Mouse (Mus musculus): Measurements from ENCODE around the gene H3f3b. TPM values are rescaled to one million over a fixed set of nuclear protein-coding genes. Genes with fewer than 3 reads are reported as not detected.

The H3f3b gene
- polyA plus RNA-seq, 1 experiment from 2014 or later = 2,318 TPM

DNA sequence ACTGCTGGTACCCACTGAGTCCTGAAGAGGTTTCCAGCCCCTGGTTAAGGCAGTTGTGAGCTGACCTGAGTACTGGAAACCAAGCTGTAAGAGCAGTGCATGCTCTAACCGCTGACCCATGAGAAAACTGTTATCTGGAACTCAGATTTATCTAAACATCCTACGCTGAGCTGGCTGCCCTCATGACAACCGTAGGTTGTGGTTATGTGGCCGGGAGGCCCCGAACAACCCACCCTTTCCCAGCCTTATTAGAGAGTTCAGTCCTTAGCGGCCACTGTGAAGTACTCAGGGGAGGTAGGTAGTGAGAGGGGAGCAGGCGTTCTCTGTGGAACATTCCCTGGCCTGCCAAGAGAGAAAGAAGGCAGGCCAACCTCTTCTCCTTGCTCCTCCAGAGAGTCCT lies 28.7 kb downstream of the H3f3b start:
- no peaks in the 10 kb centered on the region for H3K27me3 ChIP-seq (replicated peaks; ENCODE audit: control insufficient read depth, insufficient read depth, low read length)
- H3K36me3 ChIP-seq (ENCODE audit: control insufficient read depth, insufficient read depth) = no peaks in the 10 kb centered on the region
- H3K9me3 ChIP-seq (ENCODE audit: control insufficient read depth, low read length) = no peaks in the 10 kb centered on the region
- H3K4me1 ChIP-seq (replicated peaks; ENCODE audit: control insufficient read depth, insufficient read depth, low read length) = no peaks in the 10 kb centered on the region
- no peak overlapping the region for H3K27ac ChIP-seq (ENCODE audit: low read length)
- no peak overlapping the region for H3K9ac ChIP-seq (replicated peaks; ENCODE audit: low read depth, low read length)
- 88% methylated on average over 7 of the region's 7 CpGs for WGBS
- ATAC-seq = no peak
- H3K4me3 ChIP-seq (replicated peaks; ENCODE audit: low read length) = no peak overlapping the region
- no peak overlapping the region for H3K4me2 ChIP-seq (ENCODE audit: low read length)

- H3K27me3 ChIP-seq (replicated peaks; ENCODE audit: control insufficient read depth, insufficient read depth, low read length) = no peaks in the 10 kb centered on the region
- 70% methylated on average over 5 of the region's 5 CpGs for WGBS
- no peaks in the 10 kb centered on the region for H3K4me1 ChIP-seq (replicated peaks; ENCODE audit: control insufficient read depth, insufficient read depth, low read length)
- H3K27ac ChIP-seq (ENCODE audit: low read length) = no peak overlapping the region
- no peak overlapping the region for H3K9ac ChIP-seq (replicated peaks; ENCODE audit: low read depth, low read length)
- no peak overlapping the region for H3K4me3 ChIP-seq (replicated peaks; ENCODE audit: low read length)
- ATAC-seq = no peak
- H3K9me3 ChIP-seq (ENCODE audit: control insufficient read depth, low read length) = no peaks in the 10 kb centered on the region
- H3K36me3 ChIP-seq (ENCODE audit: control insufficient read depth, insufficient read depth) = no peaks in the 10 kb centered on the region
- H3K4me2 ChIP-seq (ENCODE audit: low read length) = no peak overlapping the region
Measured at GRCm38 (mm10) chr11:115997662-115998061, 30.1 kb downstream of the H3f3b start.

DNA sequence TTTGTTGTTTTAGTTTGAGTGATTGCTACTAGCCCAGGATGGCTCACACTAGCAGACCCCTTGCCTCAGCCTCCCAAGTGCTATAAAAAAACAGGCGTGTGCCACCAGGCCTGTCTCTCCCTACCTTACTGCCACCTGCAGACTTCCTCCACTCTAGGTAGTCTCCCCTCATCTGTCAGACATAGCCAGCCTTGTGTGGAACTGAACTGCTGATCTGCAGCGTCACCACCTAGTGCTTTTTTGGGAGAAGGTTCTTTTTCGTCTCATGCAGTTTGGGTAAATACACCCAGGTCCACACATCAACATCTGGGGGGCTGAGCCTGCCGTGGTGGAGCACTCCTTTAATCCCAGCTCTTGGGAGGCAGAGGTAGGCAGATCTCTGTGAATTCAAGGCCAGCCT lies 30.7 kb downstream of the H3f3b start:
- Histone ChIP-seq H3K9me3 (ENCODE audit: control insufficient read depth, low read length) (no peaks in the 10 kb centered on the region), H3K27ac (ENCODE audit: low read length) (no peak overlapping the region), H3K36me3 (ENCODE audit: control insufficient read depth, insufficient read depth) (no peaks in the 10 kb centered on the region), H3K27me3 (replicated peaks; ENCODE audit: control insufficient read depth, insufficient read depth, low read length) (no peaks in the 10 kb centered on the region), H3K4me1 (replicated peaks; ENCODE audit: control insufficient read depth, insufficient read depth, low read length) (no peaks in the 10 kb centered on the region), H3K9ac (replicated peaks; ENCODE audit: low read depth, low read length) (no peak overlapping the region), H3K4me2 (ENCODE audit: low read length) (no peak overlapping the region), H3K4me3 (replicated peaks; ENCODE audit: low read length) (no peak overlapping the region)
- ATAC-seq = no peak
- 83% methylated on average over 4 of the region's 4 CpGs for WGBS

GRCm38 (mm10) chr11:115995256-115995655 lies 32.5 kb downstream of the H3f3b start:
- Histone ChIP-seq H3K4me3 (replicated peaks; ENCODE audit: low read length) (no peak overlapping the region), H3K4me2 (ENCODE audit: low read length) (no peak overlapping the region), H3K27me3 (replicated peaks; ENCODE audit: control insufficient read depth, insufficient read depth, low read length) (no peaks in the 10 kb centered on the region), H3K4me1 (replicated peaks; ENCODE audit: control insufficient read depth, insufficient read depth, low read length) (no peaks in the 10 kb centered on the region), H3K9ac (replicated peaks; ENCODE audit: low read depth, low read length) (no peak overlapping the region), H3K36me3 (ENCODE audit: control insufficient read depth, insufficient read depth) (no peaks in the 10 kb centered on the region), H3K9me3 (ENCODE audit: control insufficient read depth, low read length) (no peaks in the 10 kb centered on the region), H3K27ac (ENCODE audit: low read length) (no peak overlapping the region)
- ATAC-seq = no peak
- 88% methylated on average over 3 of the region's 3 CpGs for WGBS

DNA sequence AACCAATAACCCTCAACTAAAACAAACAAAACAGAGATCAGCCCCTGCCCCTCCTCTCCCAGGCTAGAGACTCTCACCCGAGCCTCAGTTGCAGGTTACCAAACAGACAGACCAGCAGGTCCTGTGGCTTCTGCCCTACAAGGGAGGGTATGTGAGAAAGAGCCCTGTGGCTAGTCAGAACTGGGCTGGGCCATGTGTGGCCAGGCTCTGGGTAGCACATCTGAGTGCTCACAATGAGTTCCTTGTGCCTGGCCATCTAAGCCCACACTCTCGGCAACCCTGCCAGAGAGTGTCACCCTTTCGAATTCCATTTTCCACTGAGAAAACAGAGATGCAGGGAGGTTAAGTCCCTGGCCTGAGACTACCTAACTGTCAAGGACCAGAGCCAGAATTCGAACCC lies 35.7 kb downstream of the H3f3b start:
- Histone ChIP-seq H3K4me2 (ENCODE audit: low read length) (no peak overlapping the region), H3K27me3 (replicated peaks; ENCODE audit: control insufficient read depth, insufficient read depth, low read length) (no peaks in the 10 kb centered on the region), H3K27ac (ENCODE audit: low read length) (no peak overlapping the region), H3K4me1 (replicated peaks; ENCODE audit: control insufficient read depth, insufficient read depth, low read length) (no peaks in the 10 kb centered on the region), H3K9me3 (ENCODE audit: control insufficient read depth, low read length) (no peaks in the 10 kb centered on the region), H3K9ac (replicated peaks; ENCODE audit: low read depth, low read length) (no peak overlapping the region), H3K36me3 (ENCODE audit: control insufficient read depth, insufficient read depth) (no peaks in the 10 kb centered on the region), H3K4me3 (replicated peaks; ENCODE audit: low read length) (no peak overlapping the region)
- WGBS = 59% methylated on average over 4 of the region's 4 CpGs
- no peak for ATAC-seq

- 20% methylated on average over 15 of the region's 15 CpGs for WGBS
- no peak for ATAC-seq
- no peaks in the 10 kb centered on the region for H3K4me1 ChIP-seq (replicated peaks; ENCODE audit: control insufficient read depth, insufficient read depth, low read length)
- no peaks in the 10 kb centered on the region for H3K36me3 ChIP-seq (ENCODE audit: control insufficient read depth, insufficient read depth)
- H3K9ac ChIP-seq (replicated peaks; ENCODE audit: low read depth, low read length) = no peak overlapping the region
- H3K4me3 ChIP-seq (replicated peaks; ENCODE audit: low read length) = no peak overlapping the region
- no peaks in the 10 kb centered on the region for H3K9me3 ChIP-seq (ENCODE audit: control insufficient read depth, low read length)
- no peaks in the 10 kb centered on the region for H3K27me3 ChIP-seq (replicated peaks; ENCODE audit: control insufficient read depth, insufficient read depth, low read length)
- H3K4me2 ChIP-seq (ENCODE audit: low read length) = no peak overlapping the region
- no peak overlapping the region for H3K27ac ChIP-seq (ENCODE audit: low read length)
Measured at GRCm38 (mm10) chr11:115989686-115990085, 38.1 kb downstream of the H3f3b start.

DNA sequence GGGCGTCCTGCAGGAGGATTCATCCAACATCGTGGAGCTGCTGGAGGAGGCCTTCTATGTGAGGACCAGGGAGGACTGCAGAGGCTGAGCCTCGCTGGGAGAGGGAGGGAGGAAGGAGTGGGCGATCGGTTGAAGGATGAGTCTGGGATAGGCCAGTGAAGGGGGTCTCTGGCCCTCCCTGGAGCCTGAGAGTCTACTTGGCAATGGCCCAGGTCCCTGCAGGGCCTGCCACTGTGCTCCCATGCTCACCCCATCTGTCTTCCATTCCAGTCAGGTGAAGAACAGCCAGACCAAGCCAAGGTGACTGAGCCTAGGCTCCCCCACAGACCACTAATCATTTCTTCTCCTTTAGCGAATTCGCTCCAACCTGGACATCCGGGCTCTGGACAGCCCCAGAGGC lies 44.5 kb downstream of the H3f3b start:
- no peak overlapping the region for H3K4me2 ChIP-seq (ENCODE audit: low read length)
- no peaks in the 10 kb centered on the region for H3K27me3 ChIP-seq (replicated peaks; ENCODE audit: control insufficient read depth, insufficient read depth, low read length)
- 91% methylated on average over 8 of the region's 8 CpGs for WGBS
- ATAC-seq = no peak
- H3K27ac ChIP-seq (ENCODE audit: low read length) = no peak overlapping the region
- H3K4me1 ChIP-seq (replicated peaks; ENCODE audit: control insufficient read depth, insufficient read depth, low read length) = no peaks in the 10 kb centered on the region
- no peak overlapping the region for H3K4me3 ChIP-seq (replicated peaks; ENCODE audit: low read length)
- no peaks in the 10 kb centered on the region for H3K36me3 ChIP-seq (ENCODE audit: control insufficient read depth, insufficient read depth)
- H3K9me3 ChIP-seq (ENCODE audit: control insufficient read depth, low read length) = no peaks in the 10 kb centered on the region
- H3K9ac ChIP-seq (replicated peaks; ENCODE audit: low read depth, low read length) = no peak overlapping the region

- H3K4me3 ChIP-seq (replicated peaks; ENCODE audit: low read length) = no peak overlapping the region
- no peaks in the 10 kb centered on the region for H3K4me1 ChIP-seq (replicated peaks; ENCODE audit: control insufficient read depth, insufficient read depth, low read length)
- no peak for ATAC-seq
- H3K27me3 ChIP-seq (replicated peaks; ENCODE audit: control insufficient read depth, insufficient read depth, low read length) = 0 out of 2 replicates have a peak, but pooled peaks cover 2% of the 10 kb centered on the region
- H3K27ac ChIP-seq (ENCODE audit: low read length) = no peak overlapping the region
- H3K9me3 ChIP-seq (ENCODE audit: control insufficient read depth, low read length) = no peaks in the 10 kb centered on the region
- H3K36me3 ChIP-seq (ENCODE audit: control insufficient read depth, insufficient read depth) = no peaks in the 10 kb centered on the region
- H3K4me2 ChIP-seq (ENCODE audit: low read length) = no peak overlapping the region
- no peak overlapping the region for H3K9ac ChIP-seq (replicated peaks; ENCODE audit: low read depth, low read length)
- WGBS = 87% methylated on average over 15 of the region's 15 CpGs
Measured at GRCm38 (mm10) chr11:115982472-115982871, 45.3 kb downstream of the H3f3b start.

GRCm38 (mm10) chr11:115975544-115975943 lies 52.2 kb downstream of the H3f3b start:
- Histone ChIP-seq H3K4me2 (ENCODE audit: low read length) (no peak overlapping the region), H3K36me3 (ENCODE audit: control insufficient read depth, insufficient read depth) (no peaks in the 10 kb centered on the region), H3K27ac (ENCODE audit: low read length) (no peak overlapping the region), H3K27me3 (replicated peaks; ENCODE audit: control insufficient read depth, insufficient read depth, low read length) (peaks cover 17% of the 10 kb centered on the region), H3K9ac (replicated peaks; ENCODE audit: low read depth, low read length) (no peak overlapping the region), H3K4me3 (replicated peaks; ENCODE audit: low read length) (no peak overlapping the region), H3K4me1 (replicated peaks; ENCODE audit: control insufficient read depth, insufficient read depth, low read length) (peaks cover 11% of the 10 kb centered on the region), H3K9me3 (ENCODE audit: control insufficient read depth, low read length) (no peaks in the 10 kb centered on the region)
- 33% methylated on average over 12 of the region's 12 CpGs for WGBS
- ATAC-seq = no peak

GRCm38 (mm10) chr11:115975083-115975420 lies 52.7 kb downstream of the H3f3b start:
- Histone ChIP-seq H3K9ac (replicated peaks; ENCODE audit: low read depth, low read length) (peak overlapping the region; percentile 47; the same call in 1 of the 2 replicates), H3K4me2 (ENCODE audit: low read length) (peak overlapping the region; percentile 51), H3K27me3 (replicated peaks; ENCODE audit: control insufficient read depth, insufficient read depth, low read length) (peaks cover 17% of the 10 kb centered on the region), H3K9me3 (ENCODE audit: control insufficient read depth, low read length) (no peaks in the 10 kb centered on the region), H3K27ac (ENCODE audit: low read length) (no peak overlapping the region), H3K36me3 (ENCODE audit: control insufficient read depth, insufficient read depth) (no peaks in the 10 kb centered on the region), H3K4me3 (replicated peaks; ENCODE audit: low read length) (peak overlapping the region; percentile 36), H3K4me1 (replicated peaks; ENCODE audit: control insufficient read depth, insufficient read depth, low read length) (peaks cover 11% of the 10 kb centered on the region)
- no peak for ATAC-seq
- WGBS = 2% methylated on average over 18 of the region's 18 CpGs

Data from forebrain, embryonic 16.5 days (tissue).